Mouse (Mus musculus): ENCODE results near the gene Lyar.

The Lyar gene

GRCm38 (mm10) chr5:38255644-38256043 is 35.4 kb downstream of the Lyar start:
- no peak for DNase-seq (ENCODE audit: low spot score)

GRCm38 (mm10) chr5:38256551-38256950 is 36.3 kb downstream of the Lyar start:
- no peak for DNase-seq (ENCODE audit: low spot score)

GRCm38 (mm10) chr5:38258034-38258772 is 37.9 kb downstream of the Lyar start:
- DNase-seq (ENCODE audit: low spot score), result no peak

- DNase-seq (ENCODE audit: low spot score), result no peak
Measured at GRCm38 (mm10) chr5:38258773-38259146, 38.5 kb downstream of the Lyar start.

GRCm38 (mm10) chr5:38259455-38260106 is 39.3 kb downstream of the Lyar start:
- peak; percentile 27 for DNase-seq (ENCODE audit: low spot score)

- peak; percentile 34 for DNase-seq (ENCODE audit: low spot score)
Measured at GRCm38 (mm10) chr5:38260107-38260682, 39.9 kb downstream of the Lyar start, which contains the start of gene Tmem128. TSS of gene Tmem128 (plus strand) at chr5:38260185.

- no peak for DNase-seq (ENCODE audit: low spot score)
Measured at GRCm38 (mm10) chr5:38270942-38271341, 50.7 kb downstream of the Lyar start.

- DNase-seq (ENCODE audit: low spot score), result no peak
Measured at GRCm38 (mm10) chr5:38273831-38274230, 53.6 kb downstream of the Lyar start.

GRCm38 (mm10) chr5:38275771-38276170 is 55.5 kb downstream of the Lyar start, which contains the start of gene Otop1:
TSS of gene Otop1 (plus strand) at chr5:38275972.
- no peak for DNase-seq (ENCODE audit: low spot score)

- DNase-seq (ENCODE audit: low spot score), result no peak
Measured at GRCm38 (mm10) chr5:38276451-38276850, 56.2 kb downstream of the Lyar start.

GRCm38 (mm10) chr5:38277098-38277866 is 57.0 kb downstream of the Lyar start:
- DNase-seq (ENCODE audit: low spot score), result no peak

GRCm38 (mm10) chr5:38277936-38278600 is 57.8 kb downstream of the Lyar start:
- no peak for DNase-seq (ENCODE audit: low spot score)

- no peak for DNase-seq (ENCODE audit: low spot score)
Measured at GRCm38 (mm10) chr5:38280075-38280474, 59.8 kb downstream of the Lyar start.
